Mouse (Mus musculus) heart, postnatal 0 days (tissue): Measurements from ENCODE around the gene Gna11. TPM values are rescaled to one million over a fixed set of nuclear protein-coding genes. Genes with fewer than 3 reads are reported as not detected.
A peak's percentile ranks its signal among the peaks of the same experiment; 100 is the strongest.

ENCODE experiments used
- ATAC-seq: fragments of 200-750 bp; cut with Nextera tagmentation; 2 replicates; pipeline ENCODE4 v1.8.0; 2017; ENCODE audit warnings: low read depth, moderate number of reproducible peaks, moderate library complexity; ENCODE audit not compliant: insufficient read depth
- DNase-seq: peaks from one replicate; pipeline ENCODE4 v3.0.0-alpha.2; 2016; ENCODE audit warnings: low spot score
- H3K27ac ChIP-seq: fragments of 300-500 bp; sonication (generic); 2 replicates; pipeline ENCODE4 v1.5.1; 2014; ENCODE audit warnings: low read depth, mild to moderate bottlenecking
- H3K27me3 ChIP-seq: fragments of 300-500 bp; sonication (generic); 2 replicates; pipeline ENCODE4 v1.6.1; 2014; ENCODE audit warnings: low read length, mixed read lengths; ENCODE audit not compliant: control insufficient read depth, insufficient read depth
- H3K36me3 ChIP-seq: fragments of 300-500 bp; sonication (generic); replicated peaks from 2 replicates; pipeline ENCODE4 v1.6.1; 2014; ENCODE audit warnings: low read length, mixed read lengths; ENCODE audit not compliant: control insufficient read depth, insufficient read depth
- H3K4me1 ChIP-seq: fragments of 300-500 bp; sonication (generic); 2 replicates; pipeline ENCODE4 v1.6.1; 2014; ENCODE audit warnings: antibody characterized with exemption; ENCODE audit not compliant: control insufficient read depth, insufficient read depth
- H3K4me2 ChIP-seq: fragments of 300-500 bp; sonication (generic); 2 replicates; pipeline ENCODE4 v1.6.1; 2014; ENCODE audit warnings: low read depth, mild to moderate bottlenecking, low read length, moderate library complexity
- H3K4me3 ChIP-seq: fragments of 300-500 bp; sonication (generic); 2 replicates; pipeline ENCODE4 v1.5.1; 2014; ENCODE audit warnings: low read depth, low read length
- H3K9ac ChIP-seq: fragments of 300-500 bp; sonication (generic); replicated peaks from 2 replicates; pipeline ENCODE4 v1.6.1; 2014; ENCODE audit warnings: low read depth, low read length, mixed read lengths
- H3K9me3 ChIP-seq: fragments of 300-500 bp; sonication (generic); replicated peaks from 2 replicates; pipeline ENCODE4 v1.6.1; 2016; ENCODE audit warnings: low read length; ENCODE audit not compliant: control insufficient read depth
- CTCF ChIP-seq: IDR thresholded peaks from 2 replicates; pipeline ENCODE4 v1.5.1; 2016; ENCODE audit warnings: antibody characterized with exemption, control low read depth, low read depth
- EP300 ChIP-seq: IDR thresholded peaks from 2 replicates; pipeline ENCODE4 v1.6.1; 2016; ENCODE audit warnings: antibody characterized with exemption, low read depth
- WGBS: fragments of 180-500 bp; shearing (Covaris S2); extraction: QIAGEN DNeasy Blood & Tissue Kit; methylation state at CpG from one replicate; pipeline ENCODE4 v1.1.7; 2014; 5-methylcytosine and 5-hydroxymethylcytosine counted together
- polyA plus RNA-seq: library from polyadenylated mRNA; unstranded; fragments of >200 nt; fragmentation: Nextera tagmentation; extraction: Ambion mirVana; gene quantifications from 2 replicates; pipeline ENCODE4 v1.2.1, GENCODE M21; 2015
- total RNA-seq: library from RNA; depleted of rRNA; stranded (reverse); fragments of >200 nt; gene quantifications from 2 replicates; pipeline ENCODE4 v1.2.3, GENCODE M21; 2014; ENCODE audit warnings: low replicate concordance

The Gna11 gene
- total and polyA plus RNA-seq, 2 experiments from 2014 or later, result 52.4 to 68.2 TPM

DNA sequence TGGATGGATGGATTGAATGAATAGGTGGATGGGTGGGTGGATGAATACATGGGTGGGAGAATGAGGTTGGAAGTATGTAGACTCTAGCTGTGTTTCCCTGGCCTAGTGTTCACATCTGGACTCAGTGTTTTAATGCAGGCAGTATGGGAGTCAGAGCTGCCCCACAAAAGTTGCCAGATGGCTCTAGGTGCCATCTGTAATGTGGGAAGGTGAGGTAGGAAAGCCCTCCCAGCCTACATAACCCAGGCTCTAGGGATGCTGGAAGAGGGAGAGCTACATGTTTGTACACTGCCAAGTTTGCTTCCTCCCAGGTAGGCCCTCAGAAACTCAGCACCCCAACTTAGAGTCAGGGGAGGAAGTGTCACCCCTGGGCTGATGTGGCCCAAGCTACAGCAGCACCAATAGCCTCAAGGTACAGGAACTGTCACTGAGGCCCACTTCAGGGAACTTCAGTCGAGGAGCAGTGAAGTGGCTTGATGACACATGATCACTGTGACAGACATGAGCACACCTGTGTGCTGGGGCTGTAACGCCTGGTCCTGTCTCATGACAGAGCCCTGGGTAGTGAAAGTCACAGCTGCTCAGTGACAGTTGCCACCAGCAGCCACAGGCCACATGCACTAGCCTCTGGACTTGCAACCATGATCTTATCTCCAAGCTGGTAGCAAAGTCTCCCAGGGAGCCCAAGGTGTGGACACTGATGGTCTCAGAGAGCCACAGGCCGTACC lies 6.5 kb downstream of the Gna11 start:
- Histone ChIP-seq H3K4me1 (peaks cover 18% of the 10 kb centered on the region), H3K9ac (no peak overlapping the region), H3K27ac (no peak overlapping the region), H3K4me3 (no peak overlapping the region), H3K4me2 (no peak overlapping the region), H3K27me3 (no peaks in the 10 kb centered on the region), H3K9me3 (no peaks in the 10 kb centered on the region), H3K36me3 (0 out of 2 replicates have a peak, but pooled peaks cover 5% of the 10 kb centered on the region)
- ATAC-seq (no peak), DNase-seq (no peak)
- TF ChIP-seq EP300, result no peak
- no peak for TF ChIP-seq CTCF
- 58% methylated on average over 3 of the region's 3 CpGs for WGBS

DNA sequence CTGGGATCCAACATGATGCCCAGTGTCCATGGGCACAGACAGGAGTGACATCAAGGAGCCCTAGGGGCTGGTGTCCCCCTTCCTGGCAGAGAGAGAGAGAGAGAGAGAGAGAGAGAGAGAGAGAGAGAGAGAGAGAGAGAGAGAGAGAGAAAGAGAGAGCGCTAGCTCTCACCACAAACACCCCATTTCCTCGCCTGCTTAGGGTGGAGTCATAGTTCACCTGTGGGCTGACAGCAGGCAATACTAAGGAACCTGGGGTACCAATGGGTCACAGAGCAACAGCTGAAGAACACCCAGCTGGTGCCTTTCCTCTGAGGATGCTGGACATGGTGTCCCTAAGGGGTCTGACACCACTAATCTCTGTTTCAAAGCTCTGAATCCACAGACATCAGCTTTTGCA lies 7.6 kb downstream of the Gna11 start:
- 98% methylated on average over 2 of the region's 2 CpGs for WGBS
- Histone ChIP-seq H3K27me3 (no peaks in the 10 kb centered on the region), H3K36me3 (peaks cover 12% of the 10 kb centered on the region; the same call in 1 of the 2 replicates)

GRCm38 (mm10) chr10:81536734-81537133 lies 8.3 kb downstream of the Gna11 start:
- H3K9ac ChIP-seq, result no peak overlapping the region
- H3K9me3 ChIP-seq, result no peaks in the 10 kb centered on the region
- TF ChIP-seq EP300 (no peak), CTCF (peak; percentile 28)
- H3K27ac ChIP-seq, result no peak overlapping the region
- H3K4me1 ChIP-seq, result peaks cover 4% of the 10 kb centered on the region; the same call in 1 of the 2 replicates
- H3K4me3 ChIP-seq, result no peak overlapping the region
- ATAC-seq, result no peak
- no peak overlapping the region for H3K4me2 ChIP-seq
- WGBS, result 79% methylated on average over 6 of the region's 6 CpGs
- no peak for DNase-seq
- H3K36me3 ChIP-seq, result peaks cover 18% of the 10 kb centered on the region; the same call in 1 of the 2 replicates
- H3K27me3 ChIP-seq, result no peaks in the 10 kb centered on the region

More for the DNA sequence above, 7.6 kb downstream of the Gna11 start:
- H3K27ac ChIP-seq, result no peak overlapping the region
- H3K4me2 ChIP-seq, result no peak overlapping the region
- no peak overlapping the region for H3K4me3 ChIP-seq
- peaks cover 11% of the 10 kb centered on the region for H3K4me1 ChIP-seq
- no peak overlapping the region for H3K9ac ChIP-seq
- H3K9me3 ChIP-seq, result no peaks in the 10 kb centered on the region
- ATAC-seq (no peak), DNase-seq (no peak)
- TF ChIP-seq CTCF (no peak), EP300 (no peak)

- Histone ChIP-seq H3K27me3 (no peaks in the 10 kb centered on the region), H3K4me2 (no peak overlapping the region), H3K9ac (no peak overlapping the region), H3K4me1 (no peaks in the 10 kb centered on the region), H3K9me3 (no peaks in the 10 kb centered on the region), H3K27ac (no peak overlapping the region), H3K4me3 (no peak overlapping the region), H3K36me3 (peaks cover 34% of the 10 kb centered on the region)
- TF ChIP-seq CTCF (no peak), EP300 (no peak)
- 77% methylated on average over 16 of the region's 16 CpGs for WGBS
- DNase-seq (no peak), ATAC-seq (no peak)
Measured at GRCm38 (mm10) chr10:81534826-81535225, 10.2 kb downstream of the Gna11 start.

- 14% methylated on average over 14 of the region's 14 CpGs for WGBS
- no peak overlapping the region for H3K27ac ChIP-seq
- H3K4me3 ChIP-seq, result no peak overlapping the region
- DNase-seq, result peak; percentile 26
- H3K9me3 ChIP-seq, result no peaks in the 10 kb centered on the region
- H3K36me3 ChIP-seq, result peaks cover 28% of the 10 kb centered on the region
- no peaks in the 10 kb centered on the region; the same call in 1 of the 2 replicates for H3K4me1 ChIP-seq
- no peak overlapping the region for H3K4me2 ChIP-seq
- peak; percentile 40; the same call in 1 of the 2 replicates for ATAC-seq
- no peaks in the 10 kb centered on the region; the same call in 1 of the 2 replicates for H3K27me3 ChIP-seq
- TF ChIP-seq EP300 (no peak), CTCF (peak; percentile 87)
- H3K9ac ChIP-seq, result no peak overlapping the region
Measured at GRCm38 (mm10) chr10:81526779-81527178, 18.2 kb downstream of the Gna11 start.
